12 mouse cellular contexts compared by ENCODE assay signal in genomic region chr7:76524291-76524690, GRCm38 (mm10).
DNase-seq lines count a peak whose midpoint lies in the region; ATAC-seq and TF ChIP-seq lines count a peak whose summit lies in the region.
"Had no signal": no experiment of that assay in that cellular context is flagged by ENCODE, and none has a peak within 500 bp of the region (broad histone marks: within the 10 kb centered on the region; RNA-seq: fewer than 3 reads in every experiment).

No protein-coding gene starts in this region.

- no peak for ATAC-seq in heart, embryonic 12.5 days (ENCODE audit: insufficient number of reproducible peaks, low FRiP score)
- ATAC-seq in limb, embryonic 11.5 days (ENCODE audit: insufficient number of reproducible peaks, low FRiP score, low TSS enrichment, low read depth), result no peak
- ATAC-seq in forebrain, postnatal 0 days, result peak; percentile 85

- H3K4me3 ChIP-seq in heart, embryonic 12.5 days, result no peak overlapping the region
- no peak overlapping the region for H3K4me3 ChIP-seq in limb, embryonic 11.5 days (ENCODE audit: low read depth, low read length)
- H3K4me3 ChIP-seq in limb, embryonic 10.5 days, result no peak overlapping the region
- no peak overlapping the region for H3K4me3 ChIP-seq in forebrain, postnatal 0 days (ENCODE audit: low read depth, low read length)
- H3K4me3 ChIP-seq: kidney, embryonic 15.5 days; limb, embryonic 12.5 days; myocyte had no signal

- no peak overlapping the region for H3K9ac ChIP-seq in heart, embryonic 12.5 days
- no peak overlapping the region for H3K9ac ChIP-seq in limb, embryonic 11.5 days (ENCODE audit: low read length)
- H3K9ac ChIP-seq in forebrain, postnatal 0 days, result no peak overlapping the region
- H3K9ac ChIP-seq: kidney, embryonic 15.5 days; limb, embryonic 12.5 days had no signal

- no peaks in the 10 kb centered on the region for H3K4me1 ChIP-seq in heart, embryonic 12.5 days (replicated peaks)
- H3K4me1 ChIP-seq in limb, embryonic 11.5 days (ENCODE audit: control insufficient read depth, insufficient read depth, low read length), result no peaks in the 10 kb centered on the region
- no peaks in the 10 kb centered on the region for H3K4me1 ChIP-seq in limb, embryonic 10.5 days
- H3K4me1 ChIP-seq in forebrain, postnatal 0 days (ENCODE audit: insufficient read depth), result no peaks in the 10 kb centered on the region
- H3K4me1 ChIP-seq: kidney, embryonic 15.5 days; limb, embryonic 12.5 days had no signal

- intact Hi-C loops in heart, postnatal 10 days (cut with DNase I), result no loop called here

- H3K4me2 ChIP-seq in heart, embryonic 12.5 days, result no peak overlapping the region
- no peak overlapping the region for H3K4me2 ChIP-seq in limb, embryonic 11.5 days (ENCODE audit: low read depth, severe bottlenecking)
- H3K4me2 ChIP-seq in forebrain, postnatal 0 days (ENCODE audit: low read depth), result no peak overlapping the region
- H3K4me2 ChIP-seq: kidney, embryonic 15.5 days; limb, embryonic 12.5 days had no signal

- TF ChIP-seq CTCF in forebrain, postnatal 0 days (IDR thresholded peaks at IDR 0.05; ENCODE audit: low read depth), result no peak

- peak; percentile 5 to 15 for DNase-seq in heart, postnatal 10 days
- peak; percentile 31 for DNase-seq in limb, embryonic 11.5 days (ENCODE audit: low spot score)
- no peak for DNase-seq in limb, embryonic 10.5 days (ENCODE audit: low spot score)
- DNase-seq in R1 (ENCODE audit: low read depth, low spot score), result peak; percentile 12
- peak; percentile 62 for DNase-seq in forebrain, postnatal 0 days
- DNase-seq in thymus, postnatal 10 days (ENCODE audit: low spot score in 2 of 2), result no peak
- no peak for DNase-seq in c-Kit-positive CD71-positive TER-119-positive erythroid progenitor cells, embryonic 14.5 days (ENCODE audit: low spot score)
- DNase-seq: gastrocnemius, postnatal 14 days had no signal

- WGBS in heart, embryonic 12.5 days, result 36% methylated on average over 3 of the region's 3 CpGs
- 46% methylated on average over 3 of the region's 3 CpGs for WGBS in limb, embryonic 11.5 days
- 53% methylated on average over 3 of the region's 3 CpGs for WGBS in limb, embryonic 10.5 days
- WGBS in forebrain, postnatal 0 days, result 19% methylated on average over 3 of the region's 3 CpGs

- H3K27ac ChIP-seq in heart, embryonic 12.5 days (ENCODE audit: poor library complexity, severe bottlenecking), result no peak overlapping the region
- no peak overlapping the region for H3K27ac ChIP-seq in limb, embryonic 11.5 days (replicated peaks; ENCODE audit: low read depth, low read length)
- H3K27ac ChIP-seq in limb, embryonic 10.5 days, result no peak overlapping the region
- H3K27ac ChIP-seq in forebrain, postnatal 0 days (ENCODE audit: low read depth, low read length), result no peak overlapping the region
- H3K27ac ChIP-seq: kidney, embryonic 15.5 days; limb, embryonic 12.5 days had no signal

- H3K9me3 ChIP-seq in heart, embryonic 12.5 days (replicated peaks), result no peaks in the 10 kb centered on the region
- H3K9me3 ChIP-seq in limb, embryonic 11.5 days (ENCODE audit: control insufficient read depth, low read length), result no peaks in the 10 kb centered on the region
- no peaks in the 10 kb centered on the region for H3K9me3 ChIP-seq in limb, embryonic 10.5 days (replicated peaks)
- H3K9me3 ChIP-seq in forebrain, postnatal 0 days (ENCODE audit: low read length), result no peaks in the 10 kb centered on the region
- H3K9me3 ChIP-seq: kidney, embryonic 15.5 days; limb, embryonic 12.5 days had no signal

- no peaks in the 10 kb centered on the region for H3K36me3 ChIP-seq in heart, embryonic 12.5 days
- no peaks in the 10 kb centered on the region for H3K36me3 ChIP-seq in limb, embryonic 11.5 days (ENCODE audit: control insufficient read depth, insufficient read depth, low read length)
- no peaks in the 10 kb centered on the region for H3K36me3 ChIP-seq in limb, embryonic 10.5 days
- H3K36me3 ChIP-seq in forebrain, postnatal 0 days (ENCODE audit: insufficient read depth), result no peaks in the 10 kb centered on the region
- H3K36me3 ChIP-seq: kidney, embryonic 15.5 days; limb, embryonic 12.5 days had no signal

- H3K27me3 ChIP-seq in heart, embryonic 12.5 days (replicated peaks), result no peaks in the 10 kb centered on the region
- H3K27me3 ChIP-seq in limb, embryonic 11.5 days (ENCODE audit: control insufficient read depth, insufficient read depth, low read length), result no peaks in the 10 kb centered on the region
- no peaks in the 10 kb centered on the region for H3K27me3 ChIP-seq in limb, embryonic 10.5 days (ENCODE audit: low read depth, poor library complexity, severe bottlenecking)
- H3K27me3 ChIP-seq in forebrain, postnatal 0 days (ENCODE audit: insufficient read depth, low read length), result no peaks in the 10 kb centered on the region
- H3K27me3 ChIP-seq: kidney, embryonic 15.5 days; limb, embryonic 12.5 days had no signal

Comparison
In these comparisons a context has a peak if more than half of its experiments do, and no peak if none do; other contexts are left out.
1. DNase-seq: peak in heart, postnatal 10 days (2 of 2), limb, embryonic 11.5 days (single experiment), R1 (single experiment) and forebrain, postnatal 0 days (single experiment); none in limb, embryonic 10.5 days (single experiment), thymus, postnatal 10 days (0 of 2) and c-Kit-positive CD71-positive TER-119-positive erythroid progenitor cells, embryonic 14.5 days (single experiment).